Mouse (Mus musculus): ENCODE measurements around the gene Hoxc8. TPM values are rescaled to one million over a fixed set of nuclear protein-coding genes. Genes with fewer than 3 reads are reported as not detected.

The Hoxc8 gene
- total RNA-seq, 2 experiments from 2014 or later: not detected

- DNase-seq (ENCODE audit: low spot score in 2 of 2): no peak
- H3K27ac ChIP-seq: no peak overlapping the region
- no peak overlapping the region for H3K4me3 ChIP-seq
- TF ChIP-seq CTCF (conservative IDR thresholded peaks at IDR 0.05): no peak
These were observed 50.2 kb downstream of the Hoxc8 start for GRCm38 (mm10) chr15:103040601-103041000.

DNA sequence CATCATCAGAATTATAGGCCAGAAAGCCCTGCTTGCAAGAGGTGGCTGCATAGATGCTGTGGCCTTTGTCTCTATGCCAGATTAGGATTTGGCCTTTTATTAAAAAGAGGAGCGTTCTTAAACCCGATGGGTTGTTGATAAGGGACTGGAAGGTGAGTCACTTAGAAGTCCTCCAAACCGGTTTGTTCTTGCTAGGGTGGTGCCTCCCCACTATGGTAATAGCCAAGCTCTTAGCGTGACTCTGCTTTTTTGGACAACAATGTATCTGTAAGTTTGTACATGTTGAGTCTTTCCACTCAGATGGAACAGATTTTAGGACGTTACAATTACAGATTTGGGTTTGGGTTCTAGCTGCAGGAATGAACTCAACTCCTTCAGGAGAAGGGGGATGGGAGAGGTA is 51.2 kb downstream of the Hoxc8 start:
- Histone ChIP-seq H3K4me3 (no peak overlapping the region), H3K27ac (no peak overlapping the region)
- no peak for TF ChIP-seq CTCF (conservative IDR thresholded peaks at IDR 0.05)
- no peak for DNase-seq (ENCODE audit: low spot score in 2 of 2)

- no peak for DNase-seq (ENCODE audit: low spot score in 2 of 2)
- no peak for TF ChIP-seq CTCF (conservative IDR thresholded peaks at IDR 0.05)
- Histone ChIP-seq H3K27ac (no peak overlapping the region), H3K4me3 (no peak overlapping the region)
These were observed 51.8 kb downstream of the Hoxc8 start for GRCm38 (mm10) chr15:103042209-103042608.

Small RNA genes lying within 50 kb of the gene (microRNA-seq; reads per million reads assigned to microRNA genes)
- gene Mir196a-2 (0 to 0.32 reads per million in 2 experiments), gene Mir615 (0.55 to 1.6 reads per million in 2 experiments)

Other genes with a start within 250 kb of the Hoxc8 start
- not detected for gene Hoxc13, start 69.5 kb upstream of the Hoxc8 start, total RNA-seq (2021)
- not detected for gene Hoxc12, start 53.9 kb upstream of the Hoxc8 start, total RNA-seq (2021)
- gene Hoxc11, start 36.2 kb upstream of the Hoxc8 start, total RNA-seq (2021): not detected
- gene Hoxc10, start 23.8 kb upstream of the Hoxc8 start, total RNA-seq (2021): not detected
- gene Hoxc5, start 23.2 kb upstream of the Hoxc8 start, total RNA-seq (2021): not detected
- gene Hoxc9, start 14.2 kb upstream of the Hoxc8 start, total RNA-seq (2021): not detected
- gene Hoxc6, start 7.7 kb downstream of the Hoxc8 start, total RNA-seq (2021): not detected
- gene Hoxc4, start 28.3 kb downstream of the Hoxc8 start, total RNA-seq (2021): not detected
- 10 to 100 TPM; 17.9 to 18.2 TPM for gene Smug1, start 176.5 kb downstream of the Hoxc8 start, total RNA-seq (2021)
- 100 to 1,000 TPM; 179 to 187 TPM for gene Cbx5, start 249.2 kb downstream of the Hoxc8 start, total RNA-seq (2021)
- gene Hnrnpa1, start 249.8 kb downstream of the Hoxc8 start, total RNA-seq (2021): 100 to 1,000 TPM; 256 to 265 TPM

Data from layer of hippocampus, adult 2 months (tissue).